Mouse (Mus musculus): ENCODE measurements around the gene AI464131. TPM values are rescaled to one million over a fixed set of nuclear protein-coding genes. Genes with fewer than 3 reads are reported as not detected.
A peak's percentile ranks its signal among the peaks of the same experiment; 100 is the strongest.

Gene AI464131
- polyA plus RNA-seq, 1 experiment: 24.8 TPM

GRCm38 (mm10) chr4:41507998-41508397 lies 5.1 kb upstream of the AI464131 start:
- TF ChIP-seq POLR2A (IDR thresholded peaks at IDR 0.05; ENCODE audit: extremely low read depth, insufficient read depth, low read length) (no peak), CTCF (IDR thresholded peaks at IDR 0.05; ENCODE audit: extremely low read depth, insufficient read depth, low read length) (no peak)
- Histone ChIP-seq H3K27ac (ENCODE audit: insufficient read depth, low read length) (no peak overlapping the region), H3K4me1 (ENCODE audit: control insufficient read depth, insufficient read depth, low read length) (peaks cover 3% of the 10 kb centered on the region; the same call in 1 of the 2 replicates), H3K4me3 (ENCODE audit: insufficient read depth, low read length) (no peak overlapping the region)

- TF ChIP-seq POLR2A (IDR thresholded peaks at IDR 0.05; ENCODE audit: extremely low read depth, insufficient read depth, low read length) (no peak), CTCF (IDR thresholded peaks at IDR 0.05; ENCODE audit: extremely low read depth, insufficient read depth, low read length) (no peak)
- peak overlapping the region; percentile 45 for H3K4me3 ChIP-seq (ENCODE audit: insufficient read depth, low read length)
- H3K4me1 ChIP-seq (ENCODE audit: control insufficient read depth, insufficient read depth, low read length): peaks cover 3% of the 10 kb centered on the region; the same call in 1 of the 2 replicates
- no peak overlapping the region for H3K27ac ChIP-seq (ENCODE audit: insufficient read depth, low read length)
Measured at GRCm38 (mm10) chr4:41507326-41507924, 4.5 kb upstream of the AI464131 start.

- TF ChIP-seq CTCF (IDR thresholded peaks at IDR 0.05; ENCODE audit: extremely low read depth, insufficient read depth, low read length): no peak
- peak; percentile 72 for TF ChIP-seq POLR2A (IDR thresholded peaks at IDR 0.05; ENCODE audit: extremely low read depth, insufficient read depth, low read length)
- H3K27ac ChIP-seq (ENCODE audit: insufficient read depth, low read length): no peak overlapping the region
- peaks cover 3% of the 10 kb centered on the region; the same call in 1 of the 2 replicates for H3K4me1 ChIP-seq (ENCODE audit: control insufficient read depth, insufficient read depth, low read length)
- peak overlapping the region; percentile 45 for H3K4me3 ChIP-seq (ENCODE audit: insufficient read depth, low read length)
Measured at GRCm38 (mm10) chr4:41506906-41507305, 4.0 kb upstream of the AI464131 start.

GRCm38 (mm10) chr4:41506156-41506555 lies 3.3 kb upstream of the AI464131 start:
- H3K4me1 ChIP-seq (ENCODE audit: control insufficient read depth, insufficient read depth, low read length): peaks cover 3% of the 10 kb centered on the region; the same call in 1 of the 2 replicates
- TF ChIP-seq POLR2A (IDR thresholded peaks at IDR 0.05; ENCODE audit: extremely low read depth, insufficient read depth, low read length) (no peak), CTCF (IDR thresholded peaks at IDR 0.05; ENCODE audit: extremely low read depth, insufficient read depth, low read length) (peak; percentile 41)
- no peak overlapping the region for H3K4me3 ChIP-seq (ENCODE audit: insufficient read depth, low read length)
- H3K27ac ChIP-seq (ENCODE audit: insufficient read depth, low read length): no peak overlapping the region

GRCm38 (mm10) chr4:41505131-41505551 lies 2.3 kb upstream of the AI464131 start:
- Histone ChIP-seq H3K27ac (ENCODE audit: insufficient read depth, low read length) (no peak overlapping the region), H3K4me3 (ENCODE audit: insufficient read depth, low read length) (no peak overlapping the region), H3K4me1 (ENCODE audit: control insufficient read depth, insufficient read depth, low read length) (peaks cover 3% of the 10 kb centered on the region; the same call in 1 of the 2 replicates)
- no peak for TF ChIP-seq POLR2A (IDR thresholded peaks at IDR 0.05; ENCODE audit: extremely low read depth, insufficient read depth, low read length)
- no peak for TF ChIP-seq CTCF (IDR thresholded peaks at IDR 0.05; ENCODE audit: extremely low read depth, insufficient read depth, low read length)

GRCm38 (mm10) chr4:41504325-41504724 lies 1.4 kb upstream of the AI464131 start:
- H3K4me3 ChIP-seq (ENCODE audit: insufficient read depth, low read length): no peak overlapping the region
- no peak overlapping the region for H3K27ac ChIP-seq (ENCODE audit: insufficient read depth, low read length)
- H3K4me1 ChIP-seq (ENCODE audit: control insufficient read depth, insufficient read depth, low read length): peaks cover 3% of the 10 kb centered on the region; the same call in 1 of the 2 replicates
- TF ChIP-seq CTCF (IDR thresholded peaks at IDR 0.05; ENCODE audit: extremely low read depth, insufficient read depth, low read length) (no peak), POLR2A (IDR thresholded peaks at IDR 0.05; ENCODE audit: extremely low read depth, insufficient read depth, low read length) (no peak)

GRCm38 (mm10) chr4:41502171-41502940 lies 520 bp downstream of the AI464131 start:
- TF ChIP-seq POLR2A (IDR thresholded peaks at IDR 0.05; ENCODE audit: extremely low read depth, insufficient read depth, low read length): no peak
- H3K27ac ChIP-seq (ENCODE audit: insufficient read depth, low read length): no peak overlapping the region
- peaks cover 3% of the 10 kb centered on the region; the same call in 1 of the 2 replicates for H3K4me1 ChIP-seq (ENCODE audit: control insufficient read depth, insufficient read depth, low read length)
- H3K4me3 ChIP-seq (ENCODE audit: insufficient read depth, low read length): peak overlapping the region; percentile 45

GRCm38 (mm10) chr4:41500787-41501186 lies 2.1 kb downstream of the AI464131 start:
- Histone ChIP-seq H3K4me1 (ENCODE audit: control insufficient read depth, insufficient read depth, low read length) (no peaks in the 10 kb centered on the region), H3K27ac (ENCODE audit: insufficient read depth, low read length) (no peak overlapping the region), H3K4me3 (ENCODE audit: insufficient read depth, low read length) (no peak overlapping the region; the same call in 1 of the 2 replicates)
- TF ChIP-seq POLR2A (IDR thresholded peaks at IDR 0.05; ENCODE audit: extremely low read depth, insufficient read depth, low read length) (no peak), CTCF (IDR thresholded peaks at IDR 0.05; ENCODE audit: extremely low read depth, insufficient read depth, low read length) (no peak)

GRCm38 (mm10) chr4:41499619-41500018 lies 3.3 kb downstream of the AI464131 start:
- H3K27ac ChIP-seq (ENCODE audit: insufficient read depth, low read length): no peak overlapping the region
- TF ChIP-seq CTCF (IDR thresholded peaks at IDR 0.05; ENCODE audit: extremely low read depth, insufficient read depth, low read length): no peak
- TF ChIP-seq POLR2A (IDR thresholded peaks at IDR 0.05; ENCODE audit: extremely low read depth, insufficient read depth, low read length): no peak
- H3K4me3 ChIP-seq (ENCODE audit: insufficient read depth, low read length): no peak overlapping the region
- no peaks in the 10 kb centered on the region for H3K4me1 ChIP-seq (ENCODE audit: control insufficient read depth, insufficient read depth, low read length)

Data from cortical plate, adult 2 months (tissue).